In genomic region chr8:13668367-13668766, GRCm38 (mm10) we compare ENCODE assay signal across 9 mouse cellular contexts. TPM values are rescaled to one million over a fixed set of nuclear protein-coding genes. Genes with fewer than 3 reads are reported as not detected.
DNase-seq lines count a peak whose midpoint lies in the region; ATAC-seq lines count a peak whose summit lies in the region.
"Had no signal": no experiment of that assay in that cellular context is flagged by ENCODE, and none has a peak within 500 bp of the region (broad histone marks: within the 10 kb centered on the region; RNA-seq: fewer than 3 reads in every experiment).

No protein-coding gene starts in this region.

- H3K4me3 ChIP-seq in intestine, embryonic 15.5 days (replicated peaks): no peak overlapping the region
- no peak overlapping the region for H3K4me3 ChIP-seq in lung, embryonic 16.5 days (ENCODE audit: low read length)
- H3K4me3 ChIP-seq: liver, embryonic 13.5 days had no signal

- peak; percentile 16 for DNase-seq in R1 (ENCODE audit: low read depth, low spot score)
- peak; percentile 68 for DNase-seq in gastrocnemius, postnatal 10 days
- no peak for DNase-seq in thymus, postnatal 36 days
- DNase-seq in left cerebral cortex, adult 9 months (ENCODE audit: low spot score in 2 of 2): no peak
- DNase-seq in cerebellum, adult 11-12 months: no peak
- DNase-seq in adrenal gland, postnatal 14 days: no peak
- DNase-seq: liver, embryonic 13.5 days had no signal

- no peaks in the 10 kb centered on the region for H3K27me3 ChIP-seq in intestine, embryonic 15.5 days (replicated peaks)
- no peaks in the 10 kb centered on the region for H3K27me3 ChIP-seq in lung, embryonic 16.5 days (ENCODE audit: control insufficient read depth, insufficient read depth, low read depth, low read length)
- H3K27me3 ChIP-seq: liver, embryonic 13.5 days had no signal

- 41% methylated on average over 10 of the region's 10 CpGs for WGBS in intestine, embryonic 15.5 days
- WGBS in lung, embryonic 16.5 days: 10% methylated on average over 10 of the region's 10 CpGs

- H3K9ac ChIP-seq in intestine, embryonic 15.5 days: no peak overlapping the region
- H3K9ac ChIP-seq in lung, embryonic 16.5 days (ENCODE audit: low read length): no peak overlapping the region
- H3K9ac ChIP-seq: liver, embryonic 13.5 days had no signal

- H3K27ac ChIP-seq in intestine, embryonic 15.5 days: peak overlapping the region; percentile 86
- H3K27ac ChIP-seq in lung, embryonic 16.5 days (ENCODE audit: low read length): peak overlapping the region; percentile 97
- H3K27ac ChIP-seq: liver, embryonic 13.5 days had no signal

- H3K4me1 ChIP-seq in intestine, embryonic 15.5 days (replicated peaks): peaks cover 31% of the 10 kb centered on the region
- H3K4me1 ChIP-seq in lung, embryonic 16.5 days (replicated peaks; ENCODE audit: control insufficient read depth, insufficient read depth, low read length): peaks cover 44% of the 10 kb centered on the region

- peak overlapping the region; percentile 4; the same call in 1 of the 2 replicates for H3K4me2 ChIP-seq in intestine, embryonic 15.5 days (replicated peaks)
- no peak overlapping the region for H3K4me2 ChIP-seq in lung, embryonic 16.5 days (ENCODE audit: low read depth, low read length)
- H3K4me2 ChIP-seq: liver, embryonic 13.5 days had no signal

- H3K9me3 ChIP-seq in intestine, embryonic 15.5 days: no peaks in the 10 kb centered on the region
- no peaks in the 10 kb centered on the region for H3K9me3 ChIP-seq in lung, embryonic 16.5 days (ENCODE audit: control insufficient read depth, low read length)
- H3K9me3 ChIP-seq: liver, embryonic 13.5 days had no signal

- peak; percentile 87 for ATAC-seq in intestine, embryonic 15.5 days
- ATAC-seq in lung, embryonic 16.5 days (ENCODE audit: low read depth): peak; percentile 92

- no peaks in the 10 kb centered on the region for H3K36me3 ChIP-seq in intestine, embryonic 15.5 days
- no peaks in the 10 kb centered on the region for H3K36me3 ChIP-seq in lung, embryonic 16.5 days (ENCODE audit: control insufficient read depth, insufficient read depth, low read length)

RNA-seq across cellular contexts. Expression of gene Rasa3, which starts 9.0 kb away (rescaled TPM):
- total RNA-seq in gastrocnemius, postnatal 10 days (2021): 10 to 100 TPM; 20.4 to 34.0 TPM
- 19.1 and 22.2 TPM in 2 replicates for polyA plus RNA-seq in intestine, embryonic 15.5 days (2015; fragmentation: Nextera tagmentation; extraction: Ambion mirVana)
- polyA plus RNA-seq in lung, embryonic 16.5 days (2015; fragmentation: Nextera tagmentation; extraction: Ambion mirVana): 48.7 and 50.7 TPM in 2 replicates
- 29.4 and 39.3 TPM in 2 replicates for total RNA-seq in adrenal gland, postnatal 14 days (2021)

RNA-seq across cellular contexts. Expression of gene Cfap97d2, which starts 37.3 kb away (rescaled TPM):
- total RNA-seq in gastrocnemius, postnatal 10 days (2021): not detected
- 0.10 TPM in 1 of 2 replicates, not detected in the other for polyA plus RNA-seq in intestine, embryonic 15.5 days (2015; fragmentation: Nextera tagmentation; extraction: Ambion mirVana)
- polyA plus RNA-seq in lung, embryonic 16.5 days (2015; fragmentation: Nextera tagmentation; extraction: Ambion mirVana): 0.29 and 1.0 TPM in 2 replicates
- not detected in 2 replicates for total RNA-seq in adrenal gland, postnatal 14 days (2021)
- polyA plus RNA-seq: liver, embryonic 13.5 days had no signal

Comparison
In these comparisons a context has a peak if more than half of its experiments do, and no peak if none do; other contexts are left out.
1. DNase-seq: peak in R1 (single experiment) and gastrocnemius, postnatal 10 days (single experiment); none in thymus, postnatal 36 days (0 of 2), left cerebral cortex, adult 9 months (0 of 2), cerebellum, adult 11-12 months (single experiment) and adrenal gland, postnatal 14 days (single experiment).